Mouse (Mus musculus): ENCODE data around the gene Gm47841. TPM values are rescaled to one million over a fixed set of nuclear protein-coding genes. Genes with fewer than 3 reads are reported as not detected.

Gm47841 gene
- polyA plus RNA-seq, 1 experiment = not detected

- no peaks in the 10 kb centered on the region for H3K4me1 ChIP-seq (ENCODE audit: control insufficient read depth, insufficient read depth, insufficient read length, low read length)
- no peak overlapping the region for H3K4me3 ChIP-seq (ENCODE audit: insufficient read depth, low read depth, low read length)
- no peak overlapping the region for H3K27ac ChIP-seq (replicated peaks; ENCODE audit: low read depth, low read length)
Observed at GRCm38 (mm10) chr15:101039651-101040050, 7.5 kb downstream of the Gm47841 start.

- Histone ChIP-seq H3K4me3 (ENCODE audit: insufficient read depth, low read depth, low read length) (no peak overlapping the region), H3K4me1 (ENCODE audit: control insufficient read depth, insufficient read depth, insufficient read length, low read length) (no peaks in the 10 kb centered on the region), H3K27ac (replicated peaks; ENCODE audit: low read depth, low read length) (no peak overlapping the region)
Observed at GRCm38 (mm10) chr15:101028960-101029359, 18.2 kb downstream of the Gm47841 start.

- H3K4me1 ChIP-seq (ENCODE audit: control insufficient read depth, insufficient read depth, insufficient read length, low read length) = no peaks in the 10 kb centered on the region
- H3K27ac ChIP-seq (replicated peaks; ENCODE audit: low read depth, low read length) = no peak overlapping the region
- no peak overlapping the region for H3K4me3 ChIP-seq (ENCODE audit: insufficient read depth, low read depth, low read length)
Observed at GRCm38 (mm10) chr15:101011352-101011751, 35.8 kb downstream of the Gm47841 start.

DNA sequence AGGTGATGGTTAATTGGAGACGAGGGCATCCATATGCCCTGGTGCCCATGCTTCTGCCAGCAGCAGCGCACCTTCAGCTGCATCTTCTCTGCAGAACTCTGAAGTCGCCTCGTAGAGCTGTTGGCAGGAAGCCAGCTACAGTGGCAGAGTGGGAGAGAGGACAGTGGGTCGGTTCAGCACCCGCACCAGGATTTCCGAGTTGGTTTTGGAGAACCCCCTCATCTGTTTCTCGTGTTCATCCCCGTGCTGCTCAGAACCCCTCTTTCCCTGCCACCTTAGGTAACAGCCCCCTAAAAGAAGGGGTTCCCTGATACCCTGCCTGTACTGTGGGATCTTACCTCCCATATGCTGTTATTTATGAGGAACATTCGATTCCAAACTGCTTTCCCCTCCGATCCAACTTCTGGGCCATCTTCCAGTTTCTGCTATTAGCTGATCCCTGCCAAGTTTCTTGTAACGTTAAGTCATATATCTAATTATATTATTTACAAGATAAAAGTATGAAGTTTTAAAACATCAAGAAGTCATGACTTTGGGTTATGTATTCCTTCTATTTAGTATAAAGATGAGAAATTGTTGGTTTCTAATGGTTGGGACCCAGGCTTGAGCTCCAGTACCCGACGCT, 38.7 kb downstream of the Gm47841 start:
- Histone ChIP-seq H3K4me3 (ENCODE audit: insufficient read depth, low read depth, low read length) (no peak overlapping the region), H3K4me1 (ENCODE audit: control insufficient read depth, insufficient read depth, insufficient read length, low read length) (no peaks in the 10 kb centered on the region), H3K27ac (replicated peaks; ENCODE audit: low read depth, low read length) (no peak overlapping the region)

DNA sequence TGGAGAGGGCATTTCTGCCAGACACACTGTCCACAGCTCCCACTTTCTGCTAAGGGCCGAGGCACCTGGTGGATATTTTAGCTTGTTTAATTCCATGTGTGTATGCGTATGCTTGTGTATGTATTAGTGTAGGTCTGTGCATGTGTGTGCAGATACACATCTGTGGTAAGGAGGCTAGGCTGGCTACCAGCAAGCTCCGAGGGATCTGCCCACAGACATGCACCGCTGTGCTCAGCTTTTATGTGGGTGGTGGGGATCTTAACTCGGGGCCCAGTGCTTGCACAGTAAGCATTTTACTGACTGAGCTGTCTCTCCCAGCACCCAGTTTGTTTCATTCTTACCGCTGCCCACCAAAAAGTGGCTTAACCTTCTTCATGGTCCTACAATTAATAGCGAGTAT, 40.0 kb downstream of the Gm47841 start:
- Histone ChIP-seq H3K4me3 (ENCODE audit: insufficient read depth, low read depth, low read length) (no peak overlapping the region), H3K4me1 (ENCODE audit: control insufficient read depth, insufficient read depth, insufficient read length, low read length) (no peaks in the 10 kb centered on the region), H3K27ac (replicated peaks; ENCODE audit: low read depth, low read length) (no peak overlapping the region)

DNA sequence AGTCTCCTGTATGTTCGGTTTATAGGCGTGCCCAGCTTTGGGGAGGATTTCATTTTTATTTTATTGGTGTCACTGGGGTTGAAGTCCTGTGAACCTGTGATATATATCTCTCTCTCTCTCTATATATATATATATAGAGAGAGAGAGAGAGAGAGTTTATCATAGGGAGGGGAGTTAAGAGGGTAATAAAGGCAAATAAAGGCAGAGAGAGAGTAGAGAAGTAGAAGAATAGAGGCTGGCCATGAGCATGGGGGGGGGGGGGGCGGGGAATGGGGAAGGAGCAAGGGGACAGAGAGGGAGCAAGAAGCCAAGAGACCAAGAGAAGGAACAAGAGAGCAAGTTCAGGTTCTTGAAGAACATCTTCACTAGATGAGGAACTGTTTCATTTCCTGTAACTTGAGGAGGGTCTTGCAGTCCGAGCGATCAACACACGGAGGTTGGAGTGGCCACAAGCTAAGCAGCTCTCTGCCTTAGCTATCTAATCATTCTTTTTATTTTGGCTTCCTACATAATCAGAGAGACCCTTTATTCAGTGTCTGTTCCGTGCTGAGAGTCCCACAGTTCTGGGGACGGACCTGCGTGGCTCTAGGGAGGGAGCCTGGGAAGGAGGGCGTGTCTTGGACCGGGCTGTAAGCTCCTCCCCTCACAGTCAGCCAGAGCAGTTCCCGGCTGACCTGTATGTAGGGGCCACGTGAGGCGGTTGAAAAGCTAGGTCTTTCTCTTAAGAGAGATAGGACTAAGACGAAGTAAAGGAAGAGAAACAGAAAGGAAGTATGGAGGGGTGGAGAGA, 40.8 kb downstream of the Gm47841 start:
- Histone ChIP-seq H3K27ac (replicated peaks; ENCODE audit: low read depth, low read length) (peak overlapping the region; percentile 27; the same call in 1 of the 2 replicates), H3K4me3 (ENCODE audit: insufficient read depth, low read depth, low read length) (peak overlapping the region; percentile 57), H3K4me1 (ENCODE audit: control insufficient read depth, insufficient read depth, insufficient read length, low read length) (no peaks in the 10 kb centered on the region)

DNA sequence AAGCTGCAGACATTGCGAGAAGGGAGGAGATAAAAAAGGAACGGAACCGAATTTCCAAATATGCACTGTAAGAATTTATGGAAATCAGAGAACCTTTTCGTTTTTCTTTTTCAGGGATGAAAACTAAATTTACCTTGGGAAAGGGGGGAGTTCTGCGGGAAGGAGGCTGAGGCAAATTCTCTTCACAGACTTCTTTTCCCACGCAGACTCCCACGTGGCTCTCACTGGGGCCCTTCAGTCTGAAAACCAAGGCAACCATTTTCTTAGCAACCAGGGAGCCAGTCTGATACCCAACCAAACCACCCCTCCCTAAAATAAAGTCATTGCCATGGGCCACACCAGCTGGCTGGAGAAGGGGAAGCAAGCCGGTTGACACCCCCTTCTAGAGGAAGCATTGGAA, 41.5 kb downstream of the Gm47841 start:
- H3K4me1 ChIP-seq (ENCODE audit: control insufficient read depth, insufficient read depth, insufficient read length, low read length) = no peaks in the 10 kb centered on the region
- no peak overlapping the region for H3K4me3 ChIP-seq (ENCODE audit: insufficient read depth, low read depth, low read length)
- H3K27ac ChIP-seq (replicated peaks; ENCODE audit: low read depth, low read length) = no peak overlapping the region

GRCm38 (mm10) chr15:101004538-101004937, 42.7 kb downstream of the Gm47841 start:
- H3K4me3 ChIP-seq (ENCODE audit: insufficient read depth, low read depth, low read length) = no peak overlapping the region

GRCm38 (mm10) chr15:101002466-101002865, 44.7 kb downstream of the Gm47841 start:
- Histone ChIP-seq H3K27ac (replicated peaks; ENCODE audit: low read depth, low read length) (no peak overlapping the region), H3K4me3 (ENCODE audit: insufficient read depth, low read depth, low read length) (no peak overlapping the region), H3K4me1 (ENCODE audit: control insufficient read depth, insufficient read depth, insufficient read length, low read length) (no peaks in the 10 kb centered on the region)

More at GRCm38 (mm10) chr15:101004538-101004937, 42.7 kb downstream of the Gm47841 start:
- Histone ChIP-seq H3K4me1 (ENCODE audit: control insufficient read depth, insufficient read depth, insufficient read length, low read length) (no peaks in the 10 kb centered on the region), H3K27ac (replicated peaks; ENCODE audit: low read depth, low read length) (no peak overlapping the region)

DNA sequence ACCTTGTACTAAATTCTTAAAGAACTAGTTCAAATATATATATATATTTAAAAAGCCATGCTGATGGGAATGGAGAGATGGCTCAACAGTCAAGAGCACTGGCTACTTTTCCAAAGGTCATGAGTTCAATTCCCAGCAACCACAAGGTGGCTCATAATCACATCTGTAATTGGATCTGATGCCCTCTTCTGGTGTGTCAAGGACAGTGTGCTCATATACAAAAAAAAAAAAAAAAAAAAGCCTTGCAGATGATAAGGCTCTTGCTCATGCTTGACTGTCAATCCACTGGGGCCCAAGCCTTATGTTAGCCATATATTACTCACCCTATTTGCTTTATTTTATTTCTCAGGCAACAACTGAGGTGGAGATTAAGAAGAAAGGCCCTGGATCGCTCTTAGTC, 45.5 kb downstream of the Gm47841 start:
- Histone ChIP-seq H3K27ac (replicated peaks; ENCODE audit: low read depth, low read length) (no peak overlapping the region), H3K4me3 (ENCODE audit: insufficient read depth, low read depth, low read length) (no peak overlapping the region)

DNA sequence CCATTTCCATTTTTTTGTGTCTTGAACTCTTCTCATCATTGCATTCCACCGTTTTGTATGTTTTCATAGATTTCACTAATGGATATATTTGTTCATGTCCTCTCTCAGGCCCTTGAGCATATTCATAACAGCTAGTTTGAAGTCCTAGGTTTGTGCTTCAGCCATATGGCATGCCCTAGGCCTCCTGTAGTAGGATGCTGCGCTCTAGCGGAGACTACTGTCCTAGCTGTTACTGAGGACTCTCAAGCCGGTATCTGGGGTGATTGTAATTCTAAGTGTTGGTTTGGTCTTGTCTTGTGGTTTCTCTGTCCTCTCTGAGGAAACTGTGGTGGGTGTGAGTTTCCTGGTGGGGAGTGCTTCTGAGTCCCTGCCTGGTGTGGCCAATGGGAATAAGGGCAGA, 50.1 kb downstream of the Gm47841 start:
- Histone ChIP-seq H3K27ac (replicated peaks; ENCODE audit: low read depth, low read length) (no peak overlapping the region), H3K4me3 (ENCODE audit: insufficient read depth, low read depth, low read length) (no peak overlapping the region)

More for the DNA sequence above, 45.5 kb downstream of the Gm47841 start:
- H3K4me1 ChIP-seq (ENCODE audit: control insufficient read depth, insufficient read depth, insufficient read length, low read length) = no peaks in the 10 kb centered on the region

More for the DNA sequence above, 50.1 kb downstream of the Gm47841 start:
- H3K4me1 ChIP-seq (ENCODE audit: control insufficient read depth, insufficient read depth, insufficient read length, low read length) = no peaks in the 10 kb centered on the region

Other genes with a start within 250 kb of the Gm47841 start
- gene Scn8a, start 177.5 kb downstream of the Gm47841 start, polyA plus RNA-seq (2012; ENCODE audit: insufficient read depth, insufficient read length, missing spikeins) = 1.3 TPM in 1 of 2 replicates, not detected in the other
- gene Fignl2, start 31.2 kb upstream of the Gm47841 start, polyA plus RNA-seq (2012; ENCODE audit: insufficient read depth, insufficient read length, missing spikeins) = 2.9 and 3.0 TPM in 2 replicates
- gene Ankrd33, start 68.4 kb upstream of the Gm47841 start, polyA plus RNA-seq (2012; ENCODE audit: insufficient read depth, insufficient read length, missing spikeins) = not detected in 2 replicates
- gene Acvrl1, start 81.1 kb upstream of the Gm47841 start, polyA plus RNA-seq (2012; ENCODE audit: insufficient read depth, insufficient read length, missing spikeins) = 9.4 and 13.7 TPM in 2 replicates
- 3.1 and 3.2 TPM in 2 replicates for gene Acvr1b, start 126.7 kb upstream of the Gm47841 start, polyA plus RNA-seq (2012; ENCODE audit: insufficient read depth, insufficient read length, missing spikeins)
- gene Grasp, start 176.8 kb upstream of the Gm47841 start, polyA plus RNA-seq (2012; ENCODE audit: insufficient read depth, insufficient read length, missing spikeins) = 1.7 and 3.7 TPM in 2 replicates
- 20.8 and 136 TPM in 2 replicates for gene Nr4a1, start 206.9 kb upstream of the Gm47841 start, polyA plus RNA-seq (2012; ENCODE audit: insufficient read depth, insufficient read length, missing spikeins)
- gene Atg101, start 236.9 kb upstream of the Gm47841 start, polyA plus RNA-seq (2012; ENCODE audit: insufficient read depth, insufficient read length, missing spikeins) = 34.8 and 38.0 TPM in 2 replicates
- gene 6030408B16Rik, start 245.8 kb upstream of the Gm47841 start, polyA plus RNA-seq (2012; ENCODE audit: insufficient read depth, insufficient read length, missing spikeins) = 0.91 TPM in 1 of 2 replicates, not detected in the other

Measured in brown adipose tissue, adult 24 weeks (tissue).